Mouse (Mus musculus): ENCODE data around the gene H2afb2.

The H2afb2 gene

GRCm38 (mm10) chrX:116680878-116681277, at the start of gene H2afb2:
H2afb2 (plus strand) TSS chrX:116681178.
- no peak for DNase-seq (ENCODE audit: low spot score)

Measured in urinary bladder, postnatal 14 days (tissue).